Mouse (Mus musculus) naive thymus-derived CD4-positive, alpha-beta T cell, adult 2 months (primary cell): ENCODE measurements around the gene Ppfia4.
"Not testable (repeated sequence)": the region's sequence is repeated elsewhere in the genome, so short reads cannot be mapped to it uniquely, and the experiment has no call there.

Experiments
- DNase-seq: peaks from one replicate; pipeline ENCODE4 v3.0.0-alpha.2; 2011; ENCODE audit warnings: low read depth

Gene Ppfia4

DNA sequence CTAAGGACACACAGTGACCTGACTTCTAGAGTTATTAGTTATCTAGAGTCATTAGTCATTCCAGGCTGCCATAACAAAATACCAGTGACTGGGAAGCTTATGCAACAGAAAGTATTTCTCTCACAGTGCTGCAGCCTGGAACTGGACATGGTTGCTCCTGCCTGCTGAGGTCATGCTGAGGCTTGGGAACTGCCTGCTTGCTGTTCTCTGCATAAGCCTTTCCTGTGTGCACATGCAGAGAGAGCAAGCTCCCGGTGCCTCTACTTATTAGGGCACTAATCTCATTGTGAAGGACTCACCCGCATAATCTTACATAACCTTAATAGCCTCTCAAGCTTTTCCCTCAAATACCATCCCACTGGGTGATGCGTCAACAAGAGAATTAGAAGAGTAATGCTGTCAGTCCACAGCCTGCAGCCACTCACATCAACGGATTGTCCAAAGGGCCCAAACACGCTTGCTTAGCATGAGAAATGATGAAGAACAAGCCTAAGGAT is 59.9 kb downstream of the Ppfia4 start:
- DNase-seq = no peak

- DNase-seq = no peak
Observed at GRCm38 (mm10) chr1:134270026-134270425, 62.7 kb downstream of the Ppfia4 start.

DNA sequence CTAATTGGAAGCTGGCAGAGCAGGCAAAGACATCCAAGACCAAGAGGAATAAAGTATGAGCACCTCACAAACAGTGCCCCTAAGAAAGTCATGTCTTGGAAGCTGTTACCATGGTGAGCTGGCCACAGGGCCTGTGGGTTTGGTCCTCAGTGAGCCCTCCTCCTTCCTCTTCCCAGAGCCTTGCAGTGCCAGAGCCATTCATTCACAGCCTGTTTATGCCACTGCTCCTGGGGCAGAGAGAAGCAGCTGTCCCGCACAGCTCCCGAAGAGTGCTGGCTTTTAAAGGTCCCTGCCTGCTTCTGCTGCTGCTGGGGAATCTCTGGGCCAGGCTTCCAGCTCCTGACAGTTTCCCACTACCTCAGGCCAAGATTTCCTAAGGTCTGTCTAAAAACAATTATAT is 66.9 kb downstream of the Ppfia4 start:
- no peak for DNase-seq

GRCm38 (mm10) chr1:134264341-134264740 is 68.4 kb downstream of the Ppfia4 start:
- DNase-seq = no peak

- DNase-seq = not testable (repeated sequence)
Observed at GRCm38 (mm10) chr1:134249681-134250080, 83.0 kb downstream of the Ppfia4 start.
